Mouse (Mus musculus) activated CD4-positive, CD25-positive, alpha-beta regulatory T cell, adult 4 months (primary cell): ENCODE data around the gene Cfap126. TPM values are rescaled to one million over a fixed set of nuclear protein-coding genes. Genes with fewer than 3 reads are reported as not detected.
"Not testable (repeated sequence)": the region's sequence is repeated elsewhere in the genome, so short reads cannot be mapped to it uniquely, and the experiment has no call there.

Experiments used
- ATAC-seq: one replicate; pipeline ENCODE4 v1.8.0; 2017
- polyA plus RNA-seq, 2 experiments: library from polyadenylated mRNA; unstranded; fragments of 100-300 nt; shearing (Covaris generic); gene quantifications; one replicate each; pipeline ENCODE4 v1.2.1; 2017

Cfap126 gene
- polyA plus RNA-seq, 2 experiments from 2014 or later: 2.1 to 2.4 TPM

DNA sequence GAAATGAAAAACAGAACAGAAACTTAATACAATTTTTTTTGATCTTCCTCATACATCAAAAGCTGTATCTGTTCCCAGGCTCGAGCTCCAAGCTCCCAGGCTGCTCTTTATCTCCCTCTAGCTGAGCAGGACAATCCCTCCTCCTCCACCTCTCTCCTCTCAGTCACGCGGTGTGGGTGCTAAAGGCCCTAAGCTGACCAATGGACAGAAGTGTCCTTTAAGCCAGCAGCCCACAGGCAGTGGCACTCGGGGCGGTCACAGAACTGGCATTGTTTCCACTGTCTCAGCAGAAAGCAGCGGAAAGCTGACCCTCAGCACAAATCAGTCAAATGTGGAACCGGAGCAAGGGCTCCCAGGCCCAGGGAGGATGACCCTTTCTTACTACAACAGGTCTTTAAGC lies 15.5 kb downstream of the Cfap126 start:
- no peak for ATAC-seq

DNA sequence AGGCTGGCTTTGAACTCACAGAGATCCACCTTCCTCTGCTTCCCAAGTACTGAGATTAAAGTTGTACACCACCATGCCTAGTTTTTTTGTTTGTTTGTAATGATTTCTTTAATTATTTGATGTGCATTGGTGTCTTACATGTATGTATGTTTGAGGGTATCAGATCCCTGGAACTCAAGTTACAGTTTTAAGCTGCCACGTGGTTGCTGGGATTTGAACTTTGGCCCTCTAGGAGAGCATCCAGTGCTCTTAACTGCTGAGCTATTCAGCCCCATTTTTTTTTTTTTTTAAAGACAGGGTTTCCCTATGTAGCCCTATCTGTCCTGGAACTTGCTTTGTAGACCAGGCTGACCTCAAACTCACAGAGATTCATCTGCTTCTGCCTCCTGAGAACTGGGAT lies 17.3 kb downstream of the Cfap126 start:
- no peak for ATAC-seq

DNA sequence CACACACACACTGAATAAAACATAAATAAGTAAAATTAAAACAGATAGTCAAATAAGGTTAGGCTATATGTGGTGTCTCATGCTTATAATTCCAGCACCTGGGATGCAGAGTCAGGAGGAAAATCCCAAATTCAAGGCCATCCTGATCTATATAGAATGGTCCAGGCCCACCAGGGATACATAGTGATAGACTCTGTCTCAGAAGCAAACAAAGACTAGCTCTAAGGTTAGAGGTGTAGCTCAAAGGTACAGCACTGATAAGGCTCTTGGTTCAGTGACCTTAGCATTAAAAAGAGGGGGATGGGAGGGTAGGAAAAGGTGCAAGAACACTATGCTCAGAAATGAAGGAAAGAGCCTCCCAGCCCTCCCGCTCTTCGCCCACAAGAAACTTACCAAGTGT lies 21.9 kb downstream of the Cfap126 start:
- ATAC-seq: no peak

DNA sequence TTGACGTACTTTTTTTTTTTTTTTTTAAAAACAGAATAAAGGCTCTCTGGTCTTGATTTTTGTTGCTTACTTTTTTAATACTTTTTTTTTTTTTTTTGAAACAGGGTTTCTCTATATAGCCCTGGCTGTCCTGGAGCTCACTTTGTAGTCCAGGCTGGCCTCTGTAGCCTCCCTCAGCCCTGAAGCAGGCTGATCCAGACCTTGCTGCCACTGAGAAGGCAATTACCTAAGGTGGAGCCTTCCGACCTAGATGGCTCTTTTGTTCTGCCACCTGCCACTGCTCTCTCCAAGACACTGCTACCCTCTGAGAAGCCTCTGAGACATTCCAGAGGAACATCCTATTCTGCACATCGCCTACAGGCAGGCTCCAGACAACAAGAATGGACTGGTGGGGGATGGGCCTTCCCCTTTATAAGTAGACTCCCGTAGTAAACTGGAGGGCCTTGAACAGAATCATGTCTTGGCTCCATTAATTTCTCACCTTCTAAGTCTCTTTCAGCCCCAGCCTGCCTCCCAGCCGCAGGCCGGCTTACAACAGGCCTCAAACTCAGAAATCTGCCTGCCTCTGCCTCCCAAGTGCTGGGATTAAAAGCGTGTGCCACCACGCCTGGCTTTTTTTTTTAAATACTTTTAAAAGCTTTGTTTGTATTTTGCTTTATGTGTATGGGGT lies 23.9 kb downstream of the Cfap126 start:
- ATAC-seq: not testable (repeated sequence)

DNA sequence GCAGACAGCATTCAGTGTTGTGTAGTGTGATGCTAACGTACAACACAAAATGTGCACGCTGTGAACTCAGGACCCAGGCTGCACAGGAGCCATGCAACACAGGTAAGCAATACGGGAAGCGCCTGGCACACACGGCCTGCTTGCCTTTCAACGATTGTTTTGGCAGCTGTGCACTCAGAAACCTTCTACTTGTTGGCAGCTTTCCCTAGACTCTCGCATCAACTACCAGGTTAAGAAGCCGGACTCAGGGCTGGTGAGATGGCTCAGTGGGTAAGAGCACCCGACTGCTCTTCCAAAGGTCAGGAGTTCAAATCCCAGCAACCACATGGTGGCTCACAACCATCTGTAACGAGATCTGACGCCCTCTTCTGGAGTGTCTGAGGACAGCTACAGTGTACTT lies 29.3 kb downstream of the Cfap126 start:
- ATAC-seq: not testable (repeated sequence)

DNA sequence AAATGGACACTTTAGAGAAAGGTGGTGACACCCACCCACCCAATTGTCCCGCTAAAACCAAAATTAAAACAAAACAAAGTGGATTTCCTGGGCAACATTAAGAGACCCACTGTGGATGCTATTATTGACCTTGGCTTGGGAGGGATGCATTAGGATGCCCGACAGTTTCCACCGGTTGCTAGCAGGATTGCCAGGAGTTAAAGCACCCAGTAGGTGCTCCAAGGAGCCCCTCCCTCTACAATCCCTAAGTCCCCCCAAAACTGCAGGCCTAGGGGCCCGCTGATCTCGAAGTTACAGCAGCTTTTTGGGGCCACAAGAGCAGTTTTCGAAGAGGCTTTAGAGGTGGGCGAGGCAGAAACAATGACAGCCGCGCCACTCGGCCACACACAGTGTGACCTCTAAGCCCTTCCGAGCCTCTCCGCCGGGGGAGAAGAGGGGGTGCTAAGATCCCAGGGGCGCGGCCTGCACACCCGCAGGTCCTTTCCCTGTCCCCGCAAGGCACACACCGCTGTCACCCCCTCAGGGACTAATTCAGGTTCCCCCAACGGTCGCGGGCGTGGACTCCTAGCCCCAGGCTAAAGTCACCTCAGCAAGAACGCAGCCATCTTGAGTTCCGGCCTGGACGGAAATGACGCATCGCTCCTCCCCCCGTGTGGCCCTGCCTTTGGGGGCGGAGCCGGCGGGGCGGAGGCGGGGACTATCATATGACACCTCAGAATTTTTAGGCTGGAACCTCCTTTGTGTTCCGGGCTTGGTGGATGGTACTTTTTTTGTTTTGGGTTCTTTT lies 36.4 kb downstream of the Cfap126 start, which contains the start of the genes Sdhc and Mpz:
TSS of gene Sdhc (minus strand) at position 630 of the 787 bp plus-strand sequence.
TSS of gene Mpz (plus strand) at position 738 of the 787 bp plus-strand sequence.
- ATAC-seq: peak; percentile 98

DNA sequence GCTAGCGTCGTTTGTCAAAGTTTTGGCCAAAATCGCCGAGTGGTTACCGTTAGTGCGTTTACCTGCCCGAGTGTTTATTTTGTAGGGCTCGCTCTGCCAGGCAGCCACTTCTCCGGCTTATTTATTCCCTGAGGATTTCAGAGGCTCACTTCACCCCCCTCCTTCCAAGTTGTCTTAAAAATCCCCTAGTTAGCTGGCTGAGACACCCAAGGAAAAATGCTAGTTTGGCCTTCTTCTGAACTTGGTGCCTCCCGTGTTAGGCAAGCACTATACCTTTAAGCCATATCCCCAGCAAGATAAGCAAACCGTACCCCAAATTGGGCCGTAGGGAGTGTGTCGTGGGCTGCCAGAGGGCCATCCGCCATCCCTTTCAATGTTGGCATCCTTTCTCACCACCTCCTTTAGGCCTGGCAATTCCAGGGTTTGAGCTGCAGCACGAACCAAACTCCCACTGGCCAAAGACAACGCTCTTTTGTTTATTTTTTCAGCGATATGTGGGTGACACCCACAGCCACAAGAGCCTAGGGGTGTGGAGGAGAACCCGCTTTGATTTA lies 37.2 kb downstream of the Cfap126 start:
- peak; percentile 15 for ATAC-seq

DNA sequence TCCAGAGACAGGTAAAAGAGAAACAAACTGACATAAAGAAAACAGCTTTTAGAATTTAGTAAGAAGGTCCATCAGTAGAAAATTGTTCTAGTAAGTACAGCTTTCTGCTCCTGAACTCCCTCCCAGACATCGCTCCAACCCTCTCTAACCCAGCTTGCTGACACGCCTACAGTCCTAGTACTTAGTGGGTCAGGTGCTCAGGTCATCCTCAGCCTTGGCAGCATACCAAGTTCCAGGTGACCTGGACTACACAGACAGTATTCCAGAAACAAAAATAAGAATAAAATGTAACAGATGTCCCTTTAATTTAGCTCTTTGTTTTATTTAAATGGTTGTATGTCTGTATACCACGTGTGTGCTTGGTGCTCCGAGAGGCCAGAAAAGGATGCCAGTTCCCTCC lies 38.2 kb downstream of the Cfap126 start:
- ATAC-seq: no peak

DNA sequence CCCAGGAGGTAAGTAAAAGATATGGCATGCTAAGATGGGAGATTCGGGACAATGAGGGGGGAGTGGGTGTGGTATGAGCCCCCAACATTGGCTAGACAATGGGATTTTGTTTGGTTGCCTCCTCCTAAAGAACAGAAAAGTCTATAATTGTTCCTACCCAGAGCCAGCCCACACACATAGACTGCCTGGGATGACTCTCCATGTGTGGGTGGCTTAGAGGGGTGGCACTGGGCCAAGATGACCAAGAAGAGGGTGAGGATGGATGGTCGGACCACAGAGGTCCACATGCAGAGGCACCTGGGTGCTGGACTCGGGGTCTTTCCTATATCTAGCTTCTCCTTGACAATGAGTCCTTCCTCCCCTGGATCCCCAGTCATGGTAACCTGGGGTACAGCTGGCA lies 42.9 kb downstream of the Cfap126 start:
- no peak for ATAC-seq

DNA sequence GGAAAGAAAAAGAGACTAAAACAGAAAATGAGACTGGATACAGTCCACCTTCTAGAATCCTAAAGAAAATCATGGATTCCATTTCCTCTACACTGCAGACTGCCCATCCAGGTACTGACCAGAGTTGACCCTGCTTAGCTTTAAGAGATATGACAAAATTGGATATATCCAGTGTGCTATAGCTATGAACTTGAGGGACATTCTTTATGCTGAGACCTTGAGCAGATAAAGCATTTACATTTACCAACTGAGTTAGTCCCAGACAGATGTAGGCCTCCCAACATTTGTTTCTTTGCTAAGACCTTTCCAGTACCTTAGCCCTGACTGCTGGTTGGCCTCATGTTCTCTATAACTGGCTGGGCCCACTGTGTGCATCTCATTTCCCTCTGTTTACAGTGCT lies 44.2 kb downstream of the Cfap126 start:
- ATAC-seq: no peak

DNA sequence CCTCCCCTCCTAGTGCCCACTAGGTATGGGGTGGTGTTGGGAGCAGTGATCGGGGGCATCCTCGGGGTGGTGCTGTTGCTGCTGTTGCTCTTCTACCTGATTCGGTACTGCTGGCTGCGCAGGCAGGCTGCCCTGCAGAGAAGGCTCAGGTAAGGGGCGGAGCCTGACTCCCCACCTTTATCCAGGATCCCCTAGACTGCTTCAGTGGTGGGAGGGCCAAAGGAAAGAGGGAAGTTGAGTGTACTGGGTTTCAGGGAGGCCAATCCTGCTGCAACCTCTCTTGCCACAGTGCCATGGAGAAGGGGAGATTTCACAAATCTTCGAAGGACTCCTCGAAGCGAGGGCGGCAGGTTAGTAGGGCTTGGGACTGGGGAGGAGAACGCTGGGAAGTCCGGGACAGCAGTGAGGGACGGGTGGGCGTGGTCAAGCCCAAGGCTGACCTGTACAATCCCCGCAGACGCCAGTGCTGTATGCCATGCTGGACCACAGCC lies 45.8 kb downstream of the Cfap126 start:
- no peak for ATAC-seq

DNA sequence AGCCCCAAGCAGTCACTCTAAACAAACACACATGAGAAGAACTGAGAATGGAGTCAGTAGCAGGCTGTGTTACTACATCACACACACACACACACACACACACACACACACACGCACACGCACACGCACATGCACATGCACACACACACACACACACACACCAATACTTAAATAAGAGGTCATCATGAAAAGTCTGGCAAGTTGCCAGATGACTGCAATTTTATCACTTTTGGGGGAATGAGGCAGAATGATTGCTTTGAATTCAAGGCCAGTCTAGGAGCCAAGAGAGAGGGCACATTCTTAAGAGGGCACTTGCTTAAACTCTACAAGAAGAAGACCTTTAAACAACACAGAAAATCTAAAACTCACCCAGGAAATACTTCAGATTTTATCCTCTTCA lies 48.8 kb downstream of the Cfap126 start:
- ATAC-seq: no peak

DNA sequence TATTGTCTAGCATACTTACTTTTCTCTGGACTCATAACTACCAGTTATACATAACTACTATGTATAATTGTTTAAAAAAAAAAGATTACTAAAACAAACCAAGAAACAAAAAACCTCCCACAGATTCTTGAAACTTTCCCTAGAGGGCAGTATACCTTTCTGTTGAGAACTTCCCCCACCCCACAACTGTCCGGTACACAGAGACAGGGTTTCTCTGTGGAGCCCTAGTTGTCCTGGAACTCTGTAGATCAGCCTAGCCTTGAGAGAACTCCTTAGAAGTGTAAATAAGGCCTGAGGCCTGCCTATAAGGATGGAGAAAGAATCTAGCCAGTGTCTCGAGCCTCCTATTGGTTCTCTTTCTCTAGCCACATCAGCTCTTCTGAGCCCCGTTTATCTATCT lies 50.5 kb downstream of the Cfap126 start:
- no peak for ATAC-seq

DNA sequence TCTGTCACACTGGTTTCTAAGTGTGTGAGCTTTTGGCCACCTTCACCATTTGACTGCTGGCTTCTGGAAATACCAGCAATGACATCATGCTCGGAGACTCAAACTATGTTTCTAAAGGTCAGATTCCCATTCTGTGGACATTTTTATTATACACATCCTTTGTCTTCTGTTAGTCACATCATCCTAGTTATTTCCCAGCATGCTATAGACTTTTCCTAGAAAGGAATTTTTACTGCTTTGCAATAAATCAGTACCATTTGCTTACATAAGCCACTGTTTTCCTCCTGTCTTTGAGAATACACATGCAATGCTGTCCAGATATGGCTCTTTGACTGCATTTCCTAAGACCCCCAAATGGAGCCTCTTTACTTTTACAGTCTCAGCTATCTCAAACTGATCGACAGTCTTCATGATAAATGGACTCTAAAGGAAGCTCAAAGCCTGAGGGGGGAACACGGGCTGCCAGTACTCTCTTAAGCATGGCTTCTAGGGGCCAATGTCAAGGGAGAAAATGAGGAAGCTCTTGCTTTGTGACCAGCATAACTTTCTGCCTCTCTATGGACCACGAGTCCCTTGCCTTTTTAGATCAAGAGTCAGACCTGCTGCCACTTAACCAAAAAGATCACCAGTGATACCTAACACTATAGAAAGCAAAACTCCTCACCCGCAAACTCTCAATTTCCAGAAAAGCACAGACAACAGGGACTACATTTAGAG lies 52.1 kb downstream of the Cfap126 start:
- no peak for ATAC-seq

DNA sequence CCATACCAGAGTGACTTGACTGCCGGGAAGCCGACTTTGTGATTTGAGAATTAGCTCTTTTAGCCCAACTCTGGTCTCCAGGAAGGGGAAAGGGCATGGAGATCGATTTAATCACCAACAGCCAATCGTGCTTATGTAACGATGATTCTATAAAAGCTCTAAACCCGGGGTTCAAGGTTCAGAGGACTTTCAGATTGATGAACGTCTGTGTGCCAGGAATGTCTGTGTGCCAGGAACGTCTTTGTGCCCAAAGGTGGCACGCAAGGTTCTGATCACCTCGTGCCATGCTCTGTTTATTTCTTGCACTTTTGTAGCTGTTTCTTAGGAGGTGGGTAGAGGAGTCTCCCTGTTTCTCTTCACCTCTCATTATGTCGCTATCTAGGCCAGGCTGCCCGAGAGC lies 55.2 kb downstream of the Cfap126 start:
- ATAC-seq: no peak

DNA sequence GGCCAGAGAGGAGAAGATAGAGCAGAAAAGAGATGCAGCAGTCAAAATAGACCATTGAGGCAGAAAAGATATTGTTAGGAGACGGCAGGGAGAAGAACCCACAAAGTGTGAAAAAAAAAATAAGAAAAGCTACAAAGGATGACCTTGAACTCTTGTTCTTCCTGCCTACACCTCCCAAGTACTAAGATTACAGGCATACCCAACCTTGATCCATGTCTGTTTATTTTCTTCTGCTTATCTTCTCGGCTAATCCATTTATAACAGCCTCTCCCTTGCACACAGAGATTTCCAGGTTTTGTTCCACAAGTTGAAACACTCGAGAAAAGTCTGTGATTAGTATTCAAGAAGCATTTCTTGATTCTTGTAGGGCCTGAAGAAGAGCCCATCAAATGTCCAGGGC lies 56.2 kb downstream of the Cfap126 start:
- ATAC-seq: no peak

DNA sequence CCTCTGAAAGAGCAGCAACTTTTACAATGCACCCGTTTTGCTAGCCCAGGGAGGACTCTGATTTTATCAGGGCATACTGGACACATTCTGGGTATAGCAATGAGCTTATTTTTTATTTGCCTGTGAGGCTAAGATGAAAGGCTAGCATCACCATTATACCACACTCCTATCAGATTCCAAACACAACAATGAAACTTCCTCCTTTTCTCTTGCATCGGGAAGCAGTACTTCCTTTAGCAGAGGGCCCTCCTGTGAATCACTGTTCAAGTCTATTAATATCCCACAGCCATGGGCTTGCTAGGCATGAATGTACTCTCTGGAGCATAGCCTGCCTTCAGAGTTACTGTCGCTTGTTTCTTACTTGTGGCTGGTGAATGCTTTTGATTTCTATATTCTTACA lies 57.4 kb downstream of the Cfap126 start:
- ATAC-seq: no peak

DNA sequence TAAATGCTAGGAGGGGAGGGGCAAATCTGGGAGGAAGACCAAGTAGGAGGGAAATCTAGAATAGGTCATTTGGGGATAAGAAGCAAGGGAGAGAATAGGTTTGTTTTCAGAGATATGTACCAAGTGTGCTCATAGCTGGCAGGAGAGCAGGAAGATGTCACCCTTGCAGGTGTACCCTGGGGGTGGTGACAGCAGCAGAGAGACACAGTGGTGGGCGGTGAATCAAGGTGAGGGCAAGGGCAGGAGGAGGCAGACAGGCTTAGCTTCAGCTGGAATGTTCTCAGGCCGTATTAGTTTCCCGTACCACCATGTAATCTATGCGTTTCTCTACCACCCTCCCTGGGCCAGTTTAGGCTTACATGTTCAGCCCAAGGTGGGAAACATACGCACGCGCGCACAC lies 59.1 kb downstream of the Cfap126 start:
- no peak for ATAC-seq

Other genes starting within 250 kb of the Cfap126 start
- 1 to 10 TPM; 6.5 to 8.2 TPM for gene Atf6, start 246.1 kb upstream of the Cfap126 start, polyA plus RNA-seq
- gene Gm26620, start 228.9 kb upstream of the Cfap126 start, polyA plus RNA-seq: not detected
- gene Dusp12, start 228.4 kb upstream of the Cfap126 start, polyA plus RNA-seq: 10 to 100 TPM; 10.2 to 14.5 TPM
- gene Fcrlb, start 201.0 kb upstream of the Cfap126 start, polyA plus RNA-seq: not detected
- 1 to 10 TPM in 1 of 2 experiments, not detected in 1; 4.9 TPM for gene Fcrla, start 186.3 kb upstream of the Cfap126 start, polyA plus RNA-seq
- gene Fcgr2b, start 137.4 kb upstream of the Cfap126 start, polyA plus RNA-seq: under 1 TPM; 0.20 to 0.94 TPM
- gene Fcgr4, start 95.0 kb upstream of the Cfap126 start, polyA plus RNA-seq: under 1 TPM in 1 of 2 experiments, not detected in 1; 0.40 TPM
- gene Fcgr3, start 49.0 kb upstream of the Cfap126 start, polyA plus RNA-seq: under 1 TPM in 1 of 2 experiments, not detected in 1; 0.45 TPM
- 100 to 1,000 TPM; 102 to 131 TPM for gene Sdhc, start 36.7 kb downstream of the Cfap126 start, polyA plus RNA-seq
- not detected for gene Mpz, start 36.8 kb downstream of the Cfap126 start, polyA plus RNA-seq
- not detected for gene Pcp4l1, start 82.3 kb downstream of the Cfap126 start, polyA plus RNA-seq
- gene Nr1i3, start 100.1 kb downstream of the Cfap126 start, polyA plus RNA-seq: under 1 TPM; 0.40 to 0.66 TPM
- 10 to 100 TPM; 25.1 to 27.8 TPM for gene Tomm40l, start 108.6 kb downstream of the Cfap126 start, polyA plus RNA-seq
- not detected for gene Apoa2, start 111.1 kb downstream of the Cfap126 start, polyA plus RNA-seq
- 1 to 10 TPM; 1.7 to 4.0 TPM for gene Fcer1g, start 120.4 kb downstream of the Cfap126 start, polyA plus RNA-seq
- gene Adamts4, start 136.5 kb downstream of the Cfap126 start, polyA plus RNA-seq: under 1 TPM in 1 of 2 experiments, not detected in 1; 0.09 TPM
- gene Ndufs2, start 137.5 kb downstream of the Cfap126 start, polyA plus RNA-seq: 100 to 1,000 TPM; 108 to 141 TPM
- gene B4galt3, start 156.4 kb downstream of the Cfap126 start, polyA plus RNA-seq: 10 to 100 TPM; 33.1 to 35.7 TPM
- gene Ppox, start 167.3 kb downstream of the Cfap126 start, polyA plus RNA-seq: 10 to 100 TPM; 53.6 to 58.0 TPM
- 10 to 100 TPM; 11.8 to 19.8 TPM for gene Usp21, start 174.1 kb downstream of the Cfap126 start, polyA plus RNA-seq
- gene Ufc1, start 181.1 kb downstream of the Cfap126 start, polyA plus RNA-seq: 100 to 1,000 TPM; 100 to 110 TPM
- 10 to 100 TPM; 33.7 to 35.2 TPM for gene Dedd, start 215.2 kb downstream of the Cfap126 start, polyA plus RNA-seq
- gene Nit1, start 231.7 kb downstream of the Cfap126 start, polyA plus RNA-seq: 10 to 100 TPM; 26.3 to 29.7 TPM
- gene Pfdn2, start 231.8 kb downstream of the Cfap126 start, polyA plus RNA-seq: 10 to 100 TPM; 34.7 to 60.5 TPM
- gene Klhdc9, start 246.9 kb downstream of the Cfap126 start, polyA plus RNA-seq: under 1 TPM in 1 of 2 experiments, not detected in 1; 0.48 TPM